Mouse (Mus musculus): ENCODE measurements around the gene Itga7.
A peak's percentile ranks its signal among the peaks of the same experiment; 100 is the strongest.

Itga7 gene

GRCm38 (mm10) chr10:128934997-128935787, 1.6 kb downstream of the Itga7 start:
- DNase-seq (ENCODE audit: low read depth, low spot score): no peak

DNA sequence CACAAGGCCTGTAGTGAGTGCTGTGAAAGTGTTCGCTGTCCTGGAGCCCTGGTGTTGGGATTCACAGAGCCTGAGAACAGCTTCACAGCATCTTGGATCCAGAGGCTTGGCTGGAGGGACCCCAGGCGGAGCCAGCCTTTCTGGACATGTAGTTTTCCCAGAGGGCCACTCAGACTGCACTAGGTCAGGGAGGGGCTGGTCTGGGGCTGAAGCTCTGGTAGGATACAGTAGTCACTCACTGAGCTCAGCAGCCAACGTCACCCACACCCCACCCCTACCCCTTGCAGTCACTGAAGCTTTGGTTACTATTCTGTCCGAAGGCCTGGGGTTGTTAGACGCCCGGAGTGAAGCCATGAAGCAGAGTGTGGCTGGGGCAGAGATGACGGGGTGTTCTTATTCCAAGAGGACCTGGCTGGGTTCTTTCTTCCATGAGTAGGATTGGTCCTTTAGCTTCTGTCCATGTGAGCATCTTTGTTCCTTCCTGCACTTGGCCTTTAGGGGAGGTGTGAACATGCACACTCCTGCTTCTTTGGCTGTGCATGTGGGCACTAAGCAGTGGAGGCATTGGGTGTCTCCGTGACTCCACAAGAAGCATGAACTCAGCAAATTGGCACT, 2.3 kb downstream of the Itga7 start:
- no peak for DNase-seq (ENCODE audit: low read depth, low spot score)

DNA sequence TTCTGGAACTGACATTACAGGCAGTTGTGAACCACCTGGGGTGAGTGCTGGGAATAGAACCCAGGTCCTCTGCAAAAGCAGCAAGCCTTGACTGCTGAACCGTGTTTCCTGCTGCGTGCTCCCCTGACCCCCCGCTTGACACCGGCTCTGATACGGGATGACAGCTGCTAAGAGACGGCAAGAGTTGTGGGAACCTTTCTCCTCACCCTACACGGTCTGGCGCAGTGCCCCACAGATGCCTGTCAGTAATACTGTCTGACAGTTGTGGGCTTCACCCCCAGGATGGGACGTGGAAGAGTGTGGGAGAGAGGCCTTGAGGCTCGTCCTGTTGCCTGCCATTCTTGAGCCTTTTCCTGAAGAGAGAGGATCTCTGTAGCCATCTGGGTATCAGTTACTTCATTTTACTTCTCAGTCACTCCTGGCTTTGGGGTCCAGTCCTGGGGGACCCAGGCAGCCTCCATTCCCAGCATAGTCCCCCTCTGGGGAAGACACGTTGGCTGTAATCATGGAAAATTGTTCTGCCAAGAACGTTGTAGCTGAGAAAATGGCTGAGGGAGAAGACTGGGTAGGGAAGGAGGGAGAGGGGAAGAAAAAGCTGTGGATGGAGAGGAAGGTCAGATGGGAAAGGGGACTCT, 4.3 kb downstream of the Itga7 start:
- DNase-seq (ENCODE audit: low read depth, low spot score): no peak

- peak; percentile 96 for DNase-seq (ENCODE audit: low read depth, low spot score)
Measured at GRCm38 (mm10) chr10:128938457-128938856, 4.8 kb downstream of the Itga7 start.

- no peak for DNase-seq (ENCODE audit: low read depth, low spot score)
Measured at GRCm38 (mm10) chr10:128938974-128939373, 5.4 kb downstream of the Itga7 start.

DNA sequence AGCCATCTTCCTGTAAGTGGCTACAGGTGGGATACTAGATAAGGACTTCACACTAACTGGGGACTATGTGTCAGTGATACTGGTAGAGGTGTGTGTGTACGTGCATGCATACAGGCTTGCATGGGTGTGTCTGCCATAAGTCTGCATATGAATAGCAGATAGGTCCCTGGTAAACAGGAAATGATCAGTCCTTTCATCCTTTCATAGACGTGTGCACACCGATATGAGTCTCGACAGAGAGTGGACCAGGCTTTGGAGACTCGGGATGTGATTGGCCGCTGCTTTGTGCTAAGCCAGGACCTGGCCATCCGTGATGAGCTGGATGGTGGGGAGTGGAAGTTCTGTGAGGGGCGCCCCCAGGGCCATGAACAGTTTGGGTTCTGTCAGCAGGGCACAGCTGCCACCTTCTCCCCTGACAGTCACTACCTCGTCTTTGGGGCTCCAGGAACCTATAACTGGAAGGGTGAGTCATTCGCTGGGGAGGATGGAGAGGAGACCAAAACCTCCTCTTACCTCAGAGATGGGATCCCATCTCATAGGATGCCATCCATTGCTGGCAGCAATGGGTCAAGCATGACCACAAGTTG, 7.0 kb downstream of the Itga7 start:
- no peak for DNase-seq (ENCODE audit: low read depth, low spot score)

DNA sequence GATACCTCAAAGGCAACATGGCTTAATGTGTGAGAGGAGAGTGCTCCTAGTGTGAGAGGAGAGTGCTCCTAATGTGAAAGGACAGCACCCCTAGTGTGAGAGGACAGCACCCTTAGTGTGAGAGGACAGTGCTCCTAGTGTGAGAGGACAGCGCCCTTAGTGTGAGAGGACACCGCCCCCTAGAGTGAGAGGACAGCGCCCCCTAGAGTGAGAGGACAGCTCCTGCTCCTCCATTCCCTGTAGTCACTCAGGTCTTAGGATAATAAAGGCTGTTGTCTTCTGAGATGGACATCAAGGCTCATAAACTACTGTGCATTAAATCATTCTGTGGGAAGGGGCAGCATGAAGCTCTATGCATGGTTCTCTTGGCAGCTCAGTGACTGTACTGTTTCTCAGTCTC, 12.1 kb downstream of the Itga7 start:
- peak; percentile 51 for DNase-seq (ENCODE audit: low read depth, low spot score)

DNA sequence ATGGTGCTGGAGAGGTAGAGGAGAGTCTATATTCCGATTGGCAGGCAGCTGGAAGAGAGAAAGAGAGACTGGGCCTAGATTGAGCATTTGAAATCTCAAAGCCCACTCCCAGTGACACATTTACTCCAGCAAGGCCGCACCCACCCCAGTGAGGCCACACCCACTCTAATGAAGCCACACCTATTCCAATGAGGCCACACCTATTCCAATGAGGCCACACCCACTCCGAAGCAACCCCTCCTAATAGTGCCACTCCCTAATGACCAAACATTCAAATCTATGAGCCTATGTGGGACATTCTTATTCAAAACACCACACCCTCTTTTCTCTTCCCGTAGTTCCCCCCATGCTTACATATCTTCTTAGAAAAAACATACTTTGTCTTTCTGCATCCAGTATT, 13.9 kb downstream of the Itga7 start:
- DNase-seq (ENCODE audit: low read depth, low spot score): no peak

GRCm38 (mm10) chr10:128950208-128950887, 16.7 kb downstream of the Itga7 start:
- DNase-seq (ENCODE audit: low read depth, low spot score): peak; percentile 49

DNA sequence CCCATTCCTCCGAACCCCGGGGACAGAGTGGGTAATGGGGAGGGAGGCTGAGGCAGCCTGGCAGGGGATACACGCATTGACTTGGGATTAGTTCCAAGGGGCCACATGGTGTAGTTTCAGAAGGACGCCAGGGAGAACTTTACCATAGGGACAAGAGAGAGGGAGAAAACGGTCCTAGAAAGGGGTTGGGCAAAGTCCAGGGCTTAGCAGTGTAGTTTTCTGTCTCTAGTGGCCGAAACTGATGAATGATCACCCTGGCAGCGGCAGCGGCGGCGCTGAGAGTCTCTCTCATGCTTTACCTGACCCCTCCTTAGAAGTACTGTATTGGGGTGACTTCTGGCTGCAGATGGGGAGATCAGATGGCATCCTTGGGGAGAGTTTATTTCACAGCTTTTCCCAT, 24.7 kb downstream of the Itga7 start:
- no peak for DNase-seq (ENCODE audit: low read depth, low spot score)

- no peak for DNase-seq (ENCODE audit: low read depth, low spot score)
Measured at GRCm38 (mm10) chr10:128960142-128960541, 26.5 kb downstream of the Itga7 start.

DNA sequence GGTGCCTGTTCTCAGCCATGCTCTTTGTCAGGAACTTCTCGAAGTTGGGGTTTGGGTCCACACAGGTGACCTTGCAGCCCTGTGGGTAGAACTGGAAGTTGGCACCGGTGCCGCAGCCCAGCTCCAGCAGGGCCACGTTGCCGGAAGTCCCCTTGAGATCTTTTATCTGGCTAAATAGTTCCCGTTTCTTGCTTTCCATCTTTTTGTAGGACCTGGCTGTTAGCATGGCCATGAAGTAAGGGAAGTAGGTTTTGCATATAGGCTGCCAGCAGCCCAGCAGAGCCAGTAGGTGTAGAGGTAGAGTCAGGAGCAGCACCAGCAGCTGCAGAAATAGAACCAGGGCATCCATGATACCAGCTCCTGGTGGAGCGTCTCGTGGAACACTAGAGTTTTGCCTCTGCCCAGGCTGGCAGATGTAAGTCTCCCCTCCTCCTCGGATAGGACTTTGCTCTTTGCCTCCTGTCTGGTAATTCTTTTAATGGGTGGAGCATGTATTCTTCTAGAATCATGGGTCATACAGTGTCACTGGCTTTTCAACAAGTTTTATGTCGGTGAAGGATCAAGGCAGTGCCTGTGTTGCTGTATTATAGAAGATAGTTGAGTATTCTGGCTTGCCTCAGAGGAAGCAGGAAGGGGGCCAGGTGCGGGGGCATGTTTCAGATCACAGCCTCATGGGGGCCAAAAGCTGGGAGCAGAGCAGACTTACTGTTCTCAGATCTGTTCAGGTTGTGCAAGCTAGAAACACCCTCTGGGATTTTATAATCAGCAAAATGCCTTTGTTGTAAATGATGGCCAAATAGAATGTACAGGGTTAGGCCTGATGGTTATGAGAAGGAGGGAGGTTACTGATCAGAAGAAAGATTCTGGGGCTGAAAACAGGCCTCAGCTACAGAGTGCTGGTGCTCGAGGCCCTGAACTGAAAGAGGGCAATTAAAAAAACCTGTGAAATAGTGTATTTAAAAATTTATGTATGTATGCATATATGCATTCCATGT, 27.3 kb downstream of the Itga7 start, which contains the start of gene Mettl7b:
TSS of gene Mettl7b (minus strand) at position 399 of the 995 bp plus-strand sequence.
- peak; percentile 31 for DNase-seq (ENCODE audit: low read depth, low spot score)

DNA sequence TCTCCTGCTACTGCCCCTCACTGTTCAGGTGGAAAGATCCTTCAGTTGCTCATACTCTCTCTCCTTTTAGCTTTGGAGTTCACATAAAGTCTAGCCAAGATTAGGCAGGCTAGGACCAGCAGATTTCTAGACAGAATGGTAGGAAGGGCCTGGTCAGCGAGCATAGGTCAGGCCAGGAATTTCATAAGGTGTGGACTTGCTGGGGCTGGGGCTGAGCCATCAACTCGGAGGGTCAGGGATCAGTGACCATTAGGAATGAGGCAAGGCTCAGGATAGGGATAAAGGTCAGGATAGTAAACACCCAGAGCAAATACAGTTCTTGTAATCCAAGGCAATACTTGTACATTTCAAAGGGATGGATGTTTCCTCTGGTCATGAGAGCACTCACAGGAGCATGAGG, 31.3 kb downstream of the Itga7 start:
- DNase-seq (ENCODE audit: low read depth, low spot score): no peak

- no peak for DNase-seq (ENCODE audit: low read depth, low spot score)
Measured at GRCm38 (mm10) chr10:128965871-128966270, 32.3 kb downstream of the Itga7 start.

- DNase-seq (ENCODE audit: low read depth, low spot score): no peak
Measured at GRCm38 (mm10) chr10:128968341-128968749, 34.7 kb downstream of the Itga7 start.

GRCm38 (mm10) chr10:128970740-128971250, 37.2 kb downstream of the Itga7 start:
- DNase-seq (ENCODE audit: low read depth, low spot score): no peak

DNA sequence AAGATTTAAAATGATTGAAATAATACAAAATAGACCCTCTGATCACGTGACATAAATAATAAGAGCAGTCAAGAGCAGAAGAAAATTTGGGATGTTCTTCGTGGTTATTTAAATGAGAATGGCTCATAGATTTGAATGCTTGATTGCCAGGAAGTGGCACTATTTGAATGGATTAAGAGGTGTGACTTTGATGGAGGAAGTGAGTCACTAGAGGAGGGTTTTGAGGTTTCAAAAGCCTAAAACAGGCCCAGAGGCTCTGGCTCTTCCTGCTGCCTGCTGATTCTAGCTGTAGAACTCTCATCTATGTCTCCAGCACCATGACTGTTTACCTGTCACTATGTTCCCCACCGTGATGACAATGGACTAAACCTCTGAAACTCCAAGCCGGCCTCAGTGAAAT, 39.2 kb downstream of the Itga7 start:
- DNase-seq (ENCODE audit: low read depth, low spot score): no peak

GRCm38 (mm10) chr10:128976395-128976794, 42.8 kb downstream of the Itga7 start:
- no peak for DNase-seq (ENCODE audit: low read depth, low spot score)

- peak; percentile 85 for DNase-seq (ENCODE audit: low read depth, low spot score)
Measured at GRCm38 (mm10) chr10:128977522-128978114, 44.0 kb downstream of the Itga7 start.

Data from brain, adult 2 months (tissue).